ENCODE assay signal across 28 mouse cellular contexts in the genomic region with DNA sequence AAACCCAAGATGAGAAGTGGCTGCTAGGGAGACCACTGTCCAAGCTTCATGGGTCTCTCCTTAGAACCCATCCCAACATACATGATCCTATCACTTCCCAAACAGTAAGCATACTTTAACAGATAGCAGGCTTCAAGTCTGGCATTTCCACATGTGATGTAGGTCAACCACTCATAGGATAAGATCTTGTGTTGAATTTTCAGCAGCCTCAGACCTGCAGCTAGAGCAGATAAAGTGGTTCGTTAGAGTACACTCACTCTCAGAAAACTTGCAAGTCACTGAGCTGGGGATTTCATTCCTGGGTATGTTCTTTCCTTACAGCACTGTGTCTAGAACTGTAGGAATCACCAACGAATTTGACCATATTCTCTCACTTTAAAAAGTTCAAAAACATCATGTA.
DNase-seq lines count a peak whose midpoint lies in the region; ATAC-seq and TF ChIP-seq lines count a peak whose summit lies in the region.
"Had no signal": no experiment of that assay in that cellular context is flagged by ENCODE, and none has a peak within 500 bp of the region (broad histone marks: within the 10 kb centered on the region; RNA-seq: fewer than 3 reads in every experiment).

No protein-coding gene starts in this region.

- H3K9me3 ChIP-seq in midbrain, embryonic 11.5 days (ENCODE audit: control insufficient read depth, low read length) = no peaks in the 10 kb centered on the region
- H3K9me3 ChIP-seq in midbrain, embryonic 13.5 days = no peaks in the 10 kb centered on the region
- no peaks in the 10 kb centered on the region for H3K9me3 ChIP-seq in G1E (replicated peaks)
- H3K9me3 ChIP-seq in intestine, embryonic 15.5 days = no peaks in the 10 kb centered on the region
- H3K9me3 ChIP-seq: embryonic facial prominence, embryonic 13.5 days; embryonic facial prominence, embryonic 15.5 days; forebrain, embryonic 10.5 days; forebrain, embryonic 12.5 days had no signal

- no peaks in the 10 kb centered on the region for H3K27me3 ChIP-seq in midbrain, embryonic 11.5 days (ENCODE audit: control insufficient read depth, insufficient read depth, low read length)
- no peaks in the 10 kb centered on the region for H3K27me3 ChIP-seq in midbrain, embryonic 13.5 days
- no peaks in the 10 kb centered on the region for H3K27me3 ChIP-seq in G1E (ENCODE audit: insufficient read depth, low read length)
- H3K27me3 ChIP-seq in intestine, embryonic 15.5 days (replicated peaks) = no peaks in the 10 kb centered on the region
- H3K27me3 ChIP-seq: CH12.LX; embryonic facial prominence, embryonic 13.5 days; embryonic facial prominence, embryonic 15.5 days; forebrain, embryonic 12.5 days had no signal

- no peak overlapping the region for H3K4me2 ChIP-seq in midbrain, embryonic 11.5 days
- H3K4me2 ChIP-seq in midbrain, embryonic 13.5 days (replicated peaks) = no peak overlapping the region
- no peak overlapping the region for H3K4me2 ChIP-seq in intestine, embryonic 15.5 days (replicated peaks)
- H3K4me2 ChIP-seq: embryonic facial prominence, embryonic 13.5 days; embryonic facial prominence, embryonic 15.5 days; forebrain, embryonic 12.5 days had no signal

- no peak for TF ChIP-seq CTCF in G1E (IDR thresholded peaks at IDR 0.05; ENCODE audit: low read depth, low read length)

- no peaks in the 10 kb centered on the region for H3K4me1 ChIP-seq in midbrain, embryonic 11.5 days (ENCODE audit: control insufficient read depth, insufficient read depth, low read length)
- no peaks in the 10 kb centered on the region for H3K4me1 ChIP-seq in midbrain, embryonic 13.5 days (replicated peaks)
- H3K4me1 ChIP-seq in G1E (ENCODE audit: insufficient read depth, low read depth, low read length) = peaks cover 37% of the 10 kb centered on the region
- H3K4me1 ChIP-seq in intestine, embryonic 15.5 days (replicated peaks) = no peaks in the 10 kb centered on the region
- H3K4me1 ChIP-seq: embryonic facial prominence, embryonic 13.5 days; embryonic facial prominence, embryonic 15.5 days; forebrain, embryonic 10.5 days; forebrain, embryonic 12.5 days had no signal

- no peak overlapping the region for H3K9ac ChIP-seq in midbrain, embryonic 11.5 days (ENCODE audit: low read length)
- no peak overlapping the region for H3K9ac ChIP-seq in midbrain, embryonic 13.5 days (replicated peaks)
- no peak overlapping the region for H3K9ac ChIP-seq in intestine, embryonic 15.5 days
- H3K9ac ChIP-seq: embryonic facial prominence, embryonic 13.5 days; embryonic facial prominence, embryonic 15.5 days; forebrain, embryonic 12.5 days had no signal

- no peak overlapping the region for H3K4me3 ChIP-seq in midbrain, embryonic 11.5 days (ENCODE audit: low read depth, low read length)
- no peak overlapping the region for H3K4me3 ChIP-seq in midbrain, embryonic 13.5 days (replicated peaks)
- no peak overlapping the region for H3K4me3 ChIP-seq in G1E (ENCODE audit: low read depth, low read length)
- no peak overlapping the region for H3K4me3 ChIP-seq in intestine, embryonic 15.5 days (replicated peaks)
- H3K4me3 ChIP-seq: embryonic facial prominence, embryonic 13.5 days; embryonic facial prominence, embryonic 15.5 days; erythroblast, embryonic 14.5 days; forebrain, embryonic 10.5 days; forebrain, embryonic 12.5 days had no signal

- peak; percentile 64 for DNase-seq in midbrain, embryonic 11.5 days (ENCODE audit: low spot score, missing footprints)
- no peak for DNase-seq in G1E (ENCODE audit: low spot score)
- DNase-seq in cerebellum, adult 11-12 months = no peak
- DNase-seq in embryo, embryonic 11 days = no peak
- DNase-seq: adrenal gland, adult 8-10 months; adrenal gland, postnatal 14 days; adrenal gland, postnatal 36 days; B cell, adult 2 months; cerebellum, adult 18-20 months; cerebellum, adult 8-10 months; cerebellum, adult 9-11 months; cerebellum, postnatal 14 days; cerebellum, postnatal 36 days had no signal

- no peak overlapping the region for H3K27ac ChIP-seq in midbrain, embryonic 11.5 days (ENCODE audit: low read depth, low read length)
- H3K27ac ChIP-seq in midbrain, embryonic 13.5 days = no peak overlapping the region
- no peak overlapping the region for H3K27ac ChIP-seq in intestine, embryonic 15.5 days
- H3K27ac ChIP-seq: embryonic facial prominence, embryonic 13.5 days; embryonic facial prominence, embryonic 15.5 days; forebrain, embryonic 10.5 days; forebrain, embryonic 12.5 days had no signal

- no peaks in the 10 kb centered on the region for H3K36me3 ChIP-seq in midbrain, embryonic 11.5 days (ENCODE audit: control insufficient read depth, insufficient read depth, low read length)
- no peaks in the 10 kb centered on the region for H3K36me3 ChIP-seq in midbrain, embryonic 13.5 days
- no peaks in the 10 kb centered on the region for H3K36me3 ChIP-seq in G1E (replicated peaks)
- no peaks in the 10 kb centered on the region for H3K36me3 ChIP-seq in intestine, embryonic 15.5 days
- H3K36me3 ChIP-seq: embryonic facial prominence, embryonic 13.5 days; embryonic facial prominence, embryonic 15.5 days; forebrain, embryonic 10.5 days; forebrain, embryonic 12.5 days had no signal

- ATAC-seq in midbrain, embryonic 11.5 days (ENCODE audit: low FRiP score) = no peak
- ATAC-seq in midbrain, embryonic 13.5 days = no peak
- peak; percentile 78 for ATAC-seq in G1E (ENCODE audit: extremely low read depth, insufficient number of reproducible peaks, low FRiP score, poor library complexity, severe bottlenecking)
- 0 out of 2 replicates have a peak, but pooled peaks have one; percentile 40 for ATAC-seq in common myeloid progenitor, adult 5-6 weeks (replicated peaks; ENCODE audit: low read depth, poor library complexity, severe bottlenecking)
- ATAC-seq in megakaryocyte-erythroid progenitor cell, adult 5-6 weeks (replicated peaks; ENCODE audit: low FRiP score, low TSS enrichment, poor library complexity, severe bottlenecking) = peak; percentile 63; the same call in 1 of the 2 replicates
- ATAC-seq in intestine, embryonic 15.5 days = no peak
- ATAC-seq: activated CD4-positive, CD25-positive, alpha-beta regulatory T cell, adult 4 months; CD4-positive, CD25-positive, alpha-beta regulatory T cell, adult 4 months; forebrain, embryonic 14.5 days; forebrain, embryonic 16.5 days; Patski had no signal

- WGBS in midbrain, embryonic 11.5 days = 66% methylated on average over 2 of the region's 2 CpGs
- 60% methylated on average over 2 of the region's 2 CpGs for WGBS in midbrain, embryonic 13.5 days
- WGBS in intestine, embryonic 15.5 days = 58% methylated on average over 2 of the region's 2 CpGs

Comparison
In these comparisons a context has a peak if more than half of its experiments do, and no peak if none do; other contexts are left out.
1. ATAC-seq: peak in G1E (single experiment), common myeloid progenitor, adult 5-6 weeks (single experiment) and megakaryocyte-erythroid progenitor cell, adult 5-6 weeks (single experiment); none in midbrain, embryonic 11.5 days (single experiment), midbrain, embryonic 13.5 days (single experiment) and intestine, embryonic 15.5 days (single experiment).